Mouse (Mus musculus) ES-E14 (cell line): Measurements from ENCODE around the gene Wrap53.

Experiments
- CHD2 ChIP-seq: IDR thresholded peaks from 2 replicates; pipeline ENCODE4 v1.6.1; 2014; ENCODE audit warnings: mild to moderate bottlenecking, low read depth, low read length, inconsistent platforms
- HCFC1 ChIP-seq: IDR thresholded peaks from 2 replicates; pipeline ENCODE4 v1.6.1; 2012; ENCODE audit warnings: low read length, inconsistent platforms, borderline replicate concordance; ENCODE audit not compliant: insufficient read depth
- ZC3H11A ChIP-seq: IDR thresholded peaks from 2 replicates; pipeline ENCODE4 v1.6.1; 2012; ENCODE audit warnings: low read depth, mild to moderate bottlenecking, inconsistent platforms, low read length, borderline replicate concordance
- ZNF384 ChIP-seq: IDR thresholded peaks from 2 replicates; pipeline ENCODE4 v1.6.1; 2012; ENCODE audit warnings: low read depth, low read length, inconsistent platforms

GRCm38 (mm10) chr11:69629802-69630201, 49.7 kb upstream of the Wrap53 start:
- TF ChIP-seq ZC3H11A (no peak), HCFC1 (no peak), CHD2 (no peak), ZNF384 (no peak)
